Mouse (Mus musculus): ENCODE measurements around the gene Rab40c. TPM values are rescaled to one million over a fixed set of nuclear protein-coding genes. Genes with fewer than 3 reads are reported as not detected.
A peak's percentile ranks its signal among the peaks of the same experiment; 100 is the strongest.

The Rab40c gene
- total RNA-seq, 2 experiments from 2014 or later: 41.0 to 52.9 TPM

GRCm38 (mm10) chr17:25832436-25833290 is 86.9 kb downstream of the Rab40c start:
- DNase-seq (ENCODE audit: extremely low spot score in 1 of 2, low spot score in 1 of 2): peak; percentile 93 to 95

Other genes starting within 250 kb of the Rab40c start
- 100 to 1,000 TPM; 108 to 125 TPM for gene Gng13, start 202.6 kb downstream of the Rab40c start, total RNA-seq (2021)
- gene Chtf18, start 192.3 kb downstream of the Rab40c start, total RNA-seq (2021): 1 to 10 TPM; 1.3 to 2.1 TPM
- gene Rpusd1, start 192.1 kb downstream of the Rab40c start, total RNA-seq (2021): 10 to 100 TPM; 45.4 to 49.2 TPM
- under 1 TPM in 1 of 2 experiments, not detected in 1; 0.14 TPM for gene Mslnl, start 183.7 kb downstream of the Rab40c start, total RNA-seq (2021)
- 1 to 10 TPM in 1 of 2 experiments, under 1 TPM in 1; 0.71 to 1.8 TPM for gene Msln, start 165.3 kb downstream of the Rab40c start, total RNA-seq (2021)
- gene Narfl, start 146.0 kb downstream of the Rab40c start, total RNA-seq (2021): 10 to 100 TPM; 32.7 to 33.2 TPM
- 100 to 1,000 TPM; 112 to 126 TPM for gene Haghl, start 134.1 kb downstream of the Rab40c start, total RNA-seq (2021)
- not detected for gene Ccdc78, start 133.1 kb downstream of the Rab40c start, total RNA-seq (2021)
- gene Fam173a, start 126.8 kb downstream of the Rab40c start, total RNA-seq (2021): 10 to 100 TPM; 81.7 to 88.0 TPM
- gene AC134908.4, start 124.1 kb downstream of the Rab40c start, total RNA-seq (2021): 1 to 10 TPM; 1.6 to 3.5 TPM
- 10 to 100 TPM; 82.7 to 89.2 TPM for gene Metrn, start 122.6 kb downstream of the Rab40c start, total RNA-seq (2021)
- gene Fbxl16, start 110.6 kb downstream of the Rab40c start, total RNA-seq (2021): 100 to 1,000 TPM; 637 to 657 TPM
- 10 to 100 TPM; 26.5 to 27.1 TPM for gene Wdr24, start 96.1 kb downstream of the Rab40c start, total RNA-seq (2021)
- gene Jmjd8, start 90.9 kb downstream of the Rab40c start, total RNA-seq (2021): 10 to 100 TPM; 59.5 to 62.9 TPM
- gene Stub1, start 86.3 kb downstream of the Rab40c start, total RNA-seq (2021): 100 to 1,000 TPM; 160 to 164 TPM
- 10 to 100 TPM; 62.3 to 68.3 TPM for gene Rhbdl1, start 82.4 kb downstream of the Rab40c start, total RNA-seq (2021)
- 10 to 100 TPM; 26.0 to 28.5 TPM for gene Gm20683, start 78.0 kb downstream of the Rab40c start, total RNA-seq (2021)
- gene Rhot2, start 74.9 kb downstream of the Rab40c start, total RNA-seq (2021): 100 to 1,000 TPM in 1 of 2 experiments, 10 to 100 TPM in 1; 95.2 to 107 TPM
- gene Wdr90, start 58.2 kb downstream of the Rab40c start, total RNA-seq (2021): 10 to 100 TPM; 14.8 to 21.0 TPM
- gene Mcrip2, start 51.0 kb downstream of the Rab40c start, total RNA-seq (2021): 10 to 100 TPM; 22.4 to 25.3 TPM
- gene Mettl26, start 44.7 kb downstream of the Rab40c start, total RNA-seq (2021): 10 to 100 TPM; 39.2 to 40.1 TPM
- 1 to 10 TPM; 2.0 TPM for gene Wfikkn1, start 38.9 kb downstream of the Rab40c start, total RNA-seq (2021)
- gene Pigq, start 25.2 kb upstream of the Rab40c start, total RNA-seq (2021): 100 to 1,000 TPM; 135 to 137 TPM
- under 1 TPM in 1 of 2 experiments, not detected in 1; 0.52 TPM for gene Nhlrc4, start 25.2 kb upstream of the Rab40c start, total RNA-seq (2021)
- under 1 TPM; 0.34 to 0.47 TPM for gene A930017K11Rik, start 32.8 kb upstream of the Rab40c start, total RNA-seq (2021)
- 10 to 100 TPM; 48.7 to 55.2 TPM for gene Capn15, start 66.1 kb upstream of the Rab40c start, total RNA-seq (2021)
- 100 to 1,000 TPM in 1 of 2 experiments, 10 to 100 TPM in 1; 97.3 to 104 TPM for gene Rab11fip3, start 149.8 kb upstream of the Rab40c start, total RNA-seq (2021)
- gene Decr2, start 170.6 kb upstream of the Rab40c start, total RNA-seq (2021): 10 to 100 TPM; 27.2 to 28.2 TPM
- gene Nme4, start 175.9 kb upstream of the Rab40c start, total RNA-seq (2021): 1 to 10 TPM; 4.1 TPM
- 10 to 100 TPM; 11.4 to 13.1 TPM for gene Tmem8, start 193.6 kb upstream of the Rab40c start, total RNA-seq (2021)
- 10 to 100 TPM; 63.4 to 68.9 TPM for gene Mrpl28, start 203.8 kb upstream of the Rab40c start, total RNA-seq (2021)
- 10 to 100 TPM; 23.2 to 23.6 TPM for gene Axin1, start 219.0 kb upstream of the Rab40c start, total RNA-seq (2021)